Mouse (Mus musculus): Measurements from ENCODE around the gene Ccdc177. TPM values are rescaled to one million over a fixed set of nuclear protein-coding genes. Genes with fewer than 3 reads are reported as not detected.

Ccdc177 gene
- total and polyA plus RNA-seq, 3 experiments, result 0.11 TPM; not detected in 2

GRCm38 (mm10) chr12:80800156-80800555 lies 39.7 kb upstream of the Ccdc177 start:
- Histone ChIP-seq H3K4me3 (ENCODE audit: low read depth, low read length) (no peak overlapping the region), H3K4me1 (ENCODE audit: insufficient read depth, low read depth, low read length) (peaks cover 66% of the 10 kb centered on the region), H3K27me3 (ENCODE audit: insufficient read depth, low read length) (no peaks in the 10 kb centered on the region), H3K9me3 (replicated peaks) (no peaks in the 10 kb centered on the region), H3K36me3 (replicated peaks) (peaks cover 53% of the 10 kb centered on the region)
- no peak for ATAC-seq (ENCODE audit: extremely low read depth, insufficient number of reproducible peaks, low FRiP score, poor library complexity, severe bottlenecking)
- no peak for DNase-seq (ENCODE audit: low spot score)
- TF ChIP-seq GATA2 (IDR thresholded peaks at IDR 0.05; ENCODE audit: borderline replicate concordance, low read depth, low read length), result no peak
- TF ChIP-seq POLR2AphosphoS5 (IDR thresholded peaks at IDR 0.05; ENCODE audit: insufficient replicate concordance, low read depth, low read length), result no peak
- no peak for TF ChIP-seq CTCF (IDR thresholded peaks at IDR 0.05; ENCODE audit: low read depth, low read length)
- no peak for TF ChIP-seq TAL1 (conservative IDR thresholded peaks at IDR 0.05; ENCODE audit: low read depth, low read length)
- TF ChIP-seq GATA1 (IDR thresholded peaks at IDR 0.05; ENCODE audit: borderline replicate concordance, low read length), result no peak

GRCm38 (mm10) chr12:80798271-80798670 lies 37.8 kb upstream of the Ccdc177 start:
- DNase-seq (ENCODE audit: low spot score), result no peak
- peaks cover 69% of the 10 kb centered on the region for H3K4me1 ChIP-seq (ENCODE audit: insufficient read depth, low read depth, low read length)
- no peaks in the 10 kb centered on the region for H3K9me3 ChIP-seq (replicated peaks)
- TF ChIP-seq GATA2 (IDR thresholded peaks at IDR 0.05; ENCODE audit: borderline replicate concordance, low read depth, low read length) (no peak), TAL1 (conservative IDR thresholded peaks at IDR 0.05; ENCODE audit: low read depth, low read length) (no peak), CTCF (IDR thresholded peaks at IDR 0.05; ENCODE audit: low read depth, low read length) (no peak)
- H3K4me3 ChIP-seq (ENCODE audit: low read depth, low read length), result no peak overlapping the region
- ATAC-seq (ENCODE audit: extremely low read depth, insufficient number of reproducible peaks, low FRiP score, poor library complexity, severe bottlenecking), result no peak
- no peaks in the 10 kb centered on the region for H3K27me3 ChIP-seq (ENCODE audit: insufficient read depth, low read length)
- H3K36me3 ChIP-seq (replicated peaks), result peaks cover 60% of the 10 kb centered on the region

- no peaks in the 10 kb centered on the region for H3K27me3 ChIP-seq (ENCODE audit: insufficient read depth, low read length)
- peaks cover 57% of the 10 kb centered on the region for H3K4me1 ChIP-seq (ENCODE audit: insufficient read depth, low read depth, low read length)
- H3K9me3 ChIP-seq (replicated peaks), result no peaks in the 10 kb centered on the region
- no peak overlapping the region for H3K4me3 ChIP-seq (ENCODE audit: low read depth, low read length)
- TF ChIP-seq POLR2AphosphoS5 (IDR thresholded peaks at IDR 0.05; ENCODE audit: insufficient replicate concordance, low read depth, low read length) (no peak), TAL1 (conservative IDR thresholded peaks at IDR 0.05; ENCODE audit: low read depth, low read length) (no peak), GATA2 (IDR thresholded peaks at IDR 0.05; ENCODE audit: borderline replicate concordance, low read depth, low read length) (no peak), CTCF (IDR thresholded peaks at IDR 0.05; ENCODE audit: low read depth, low read length) (no peak), GATA1 (IDR thresholded peaks at IDR 0.05; ENCODE audit: borderline replicate concordance, low read length) (no peak)
- no peak for DNase-seq (ENCODE audit: low spot score)
- H3K36me3 ChIP-seq (replicated peaks), result peaks cover 52% of the 10 kb centered on the region
- no peak for ATAC-seq (ENCODE audit: extremely low read depth, insufficient number of reproducible peaks, low FRiP score, poor library complexity, severe bottlenecking)
These were observed 34.7 kb upstream of the Ccdc177 start for GRCm38 (mm10) chr12:80794935-80795785.

DNA sequence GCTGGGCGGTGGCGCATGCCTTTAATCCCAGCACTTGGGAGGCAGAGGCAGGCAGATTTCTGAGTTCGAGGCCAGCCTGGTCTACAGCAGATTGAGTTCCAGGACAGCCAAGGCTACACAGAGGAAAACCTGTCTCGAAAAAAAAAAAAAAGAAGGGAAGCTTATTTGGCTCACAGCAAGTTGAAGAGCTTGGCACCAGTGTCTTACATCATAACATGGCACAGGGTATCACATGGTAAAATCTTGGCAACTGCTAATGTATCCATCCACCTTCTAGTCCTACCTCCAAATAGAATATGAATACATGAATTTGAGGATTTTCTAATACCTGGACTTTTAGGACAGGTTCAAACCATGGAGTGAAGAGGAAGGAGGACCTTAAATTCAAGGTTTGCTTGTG lies 34.0 kb upstream of the Ccdc177 start:
- ATAC-seq (ENCODE audit: extremely low read depth, insufficient number of reproducible peaks, low FRiP score, poor library complexity, severe bottlenecking), result no peak
- H3K9me3 ChIP-seq (replicated peaks), result no peaks in the 10 kb centered on the region
- DNase-seq (ENCODE audit: low spot score), result no peak
- H3K36me3 ChIP-seq (replicated peaks), result peaks cover 46% of the 10 kb centered on the region
- no peaks in the 10 kb centered on the region for H3K27me3 ChIP-seq (ENCODE audit: insufficient read depth, low read length)
- peaks cover 57% of the 10 kb centered on the region for H3K4me1 ChIP-seq (ENCODE audit: insufficient read depth, low read depth, low read length)
- TF ChIP-seq CTCF (IDR thresholded peaks at IDR 0.05; ENCODE audit: low read depth, low read length), result no peak
- no peak for TF ChIP-seq TAL1 (conservative IDR thresholded peaks at IDR 0.05; ENCODE audit: low read depth, low read length)
- no peak for TF ChIP-seq GATA2 (IDR thresholded peaks at IDR 0.05; ENCODE audit: borderline replicate concordance, low read depth, low read length)
- no peak for TF ChIP-seq POLR2AphosphoS5 (IDR thresholded peaks at IDR 0.05; ENCODE audit: insufficient replicate concordance, low read depth, low read length)
- no peak for TF ChIP-seq GATA1 (IDR thresholded peaks at IDR 0.05; ENCODE audit: borderline replicate concordance, low read length)
- no peak overlapping the region for H3K4me3 ChIP-seq (ENCODE audit: low read depth, low read length)

GRCm38 (mm10) chr12:80793535-80793934 lies 33.0 kb upstream of the Ccdc177 start:
- ATAC-seq (ENCODE audit: extremely low read depth, insufficient number of reproducible peaks, low FRiP score, poor library complexity, severe bottlenecking) (no peak), DNase-seq (ENCODE audit: low spot score) (no peak)
- no peaks in the 10 kb centered on the region for H3K9me3 ChIP-seq (replicated peaks)
- TF ChIP-seq TAL1 (conservative IDR thresholded peaks at IDR 0.05; ENCODE audit: low read depth, low read length) (no peak), POLR2AphosphoS5 (IDR thresholded peaks at IDR 0.05; ENCODE audit: insufficient replicate concordance, low read depth, low read length) (no peak), GATA2 (IDR thresholded peaks at IDR 0.05; ENCODE audit: borderline replicate concordance, low read depth, low read length) (no peak), GATA1 (IDR thresholded peaks at IDR 0.05; ENCODE audit: borderline replicate concordance, low read length) (no peak), CTCF (IDR thresholded peaks at IDR 0.05; ENCODE audit: low read depth, low read length) (no peak)
- peaks cover 43% of the 10 kb centered on the region for H3K36me3 ChIP-seq (replicated peaks)
- H3K4me3 ChIP-seq (ENCODE audit: low read depth, low read length), result no peak overlapping the region; the same call in 1 of the 2 replicates
- H3K27me3 ChIP-seq (ENCODE audit: insufficient read depth, low read length), result no peaks in the 10 kb centered on the region
- peaks cover 55% of the 10 kb centered on the region for H3K4me1 ChIP-seq (ENCODE audit: insufficient read depth, low read depth, low read length)

- no peak for ATAC-seq (ENCODE audit: extremely low read depth, insufficient number of reproducible peaks, low FRiP score, poor library complexity, severe bottlenecking)
- TF ChIP-seq GATA1 (IDR thresholded peaks at IDR 0.05; ENCODE audit: borderline replicate concordance, low read length), result no peak
- TF ChIP-seq TAL1 (conservative IDR thresholded peaks at IDR 0.05; ENCODE audit: low read depth, low read length), result no peak
- no peak for TF ChIP-seq GATA2 (IDR thresholded peaks at IDR 0.05; ENCODE audit: borderline replicate concordance, low read depth, low read length)
- no peak for TF ChIP-seq CTCF (IDR thresholded peaks at IDR 0.05; ENCODE audit: low read depth, low read length)
These were observed 32.4 kb upstream of the Ccdc177 start for GRCm38 (mm10) chr12:80792867-80793266.

More at GRCm38 (mm10) chr12:80792867-80793266, 32.4 kb upstream of the Ccdc177 start:
- Histone ChIP-seq H3K4me3 (ENCODE audit: low read depth, low read length) (peak overlapping the region; percentile 62; the same call in 1 of the 2 replicates), H3K36me3 (replicated peaks) (peaks cover 40% of the 10 kb centered on the region), H3K9me3 (replicated peaks) (no peaks in the 10 kb centered on the region), H3K4me1 (ENCODE audit: insufficient read depth, low read depth, low read length) (peaks cover 54% of the 10 kb centered on the region), H3K27me3 (ENCODE audit: insufficient read depth, low read length) (no peaks in the 10 kb centered on the region)
- no peak for DNase-seq (ENCODE audit: low spot score)
